Mouse (Mus musculus) erythroid progenitor cell, adult 5-6 weeks (primary cell): ENCODE data around the gene Wwp2. TPM values are rescaled to one million over a fixed set of nuclear protein-coding genes. Genes with fewer than 3 reads are reported as not detected.

Experiments used
- ATAC-seq: replicated peaks from 2 replicates; pipeline ENCODE4 v1.8.0; 2016; ENCODE audit warnings: moderate number of reproducible peaks, mild to moderate bottlenecking, moderate TSS enrichment, inconsistent platforms; ENCODE audit not compliant: poor library complexity, low FRiP score, severe bottlenecking
- total RNA-seq, 2 experiments: library from RNA; stranded (forward) in 1 of 2; stranded (reverse) in 1 of 2; fragments of 150-400 nt in 1 of 2; fragments of 186-747, 209-891 nt in 1 of 2; gene quantifications; 2 replicates each; pipeline versions ENCODE4 v1.2.3 to v1.2.4; 2015 to 2017; ENCODE audit warnings: low replicate concordance in 2 of 2

The Wwp2 gene
- total RNA-seq (2015; ENCODE audit: low replicate concordance) = 111 and 127 TPM in 2 replicates
- total RNA-seq (2017; ENCODE audit: low replicate concordance) = 132 and 174 TPM in 2 replicates

- ATAC-seq = peak; percentile 71
Observed at GRCm38 (mm10) chr8:107435962-107436831, at the start of gene Wwp2. Gene Wwp2, plus strand, starts transcription at chr8:107436365.

GRCm38 (mm10) chr8:107386642-107387041, 49.5 kb upstream of the Wwp2 start:
- peak; percentile 65 for ATAC-seq

- ATAC-seq = no peak
Observed at GRCm38 (mm10) chr8:107387861-107388260, 48.3 kb upstream of the Wwp2 start.

- no peak for ATAC-seq
Observed at GRCm38 (mm10) chr8:107389557-107389956, 46.6 kb upstream of the Wwp2 start.

DNA sequence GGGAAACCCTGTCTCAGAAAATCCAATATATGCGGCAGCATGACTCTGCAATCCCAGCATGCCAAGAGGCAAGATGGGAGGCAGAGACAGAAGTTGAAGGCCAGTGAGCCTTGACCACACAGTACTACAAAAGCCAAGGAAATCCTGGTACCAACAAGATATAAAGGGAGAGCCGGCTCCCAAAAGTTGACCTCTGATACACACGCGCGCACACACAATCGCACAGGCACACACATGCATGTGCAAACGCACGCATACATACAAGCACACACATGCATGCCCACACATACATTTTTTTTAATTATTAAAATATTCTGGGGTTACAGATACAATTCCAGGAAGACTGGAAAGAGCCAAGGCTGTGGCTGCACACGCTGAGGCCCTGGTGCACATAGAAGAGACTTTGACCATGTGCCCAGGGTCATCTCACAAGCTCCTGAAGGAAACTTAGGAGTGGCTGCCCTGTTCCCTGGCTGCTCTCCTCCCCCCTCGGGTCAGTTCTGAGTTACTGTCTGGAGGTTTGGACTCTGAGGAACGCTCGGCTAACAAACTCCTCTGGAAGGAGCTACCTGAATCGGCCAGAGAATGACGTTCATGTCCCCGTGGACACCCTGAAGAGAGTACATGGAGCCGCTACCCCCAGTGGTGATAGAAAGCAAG, 45.6 kb upstream of the Wwp2 start:
- no peak for ATAC-seq

DNA sequence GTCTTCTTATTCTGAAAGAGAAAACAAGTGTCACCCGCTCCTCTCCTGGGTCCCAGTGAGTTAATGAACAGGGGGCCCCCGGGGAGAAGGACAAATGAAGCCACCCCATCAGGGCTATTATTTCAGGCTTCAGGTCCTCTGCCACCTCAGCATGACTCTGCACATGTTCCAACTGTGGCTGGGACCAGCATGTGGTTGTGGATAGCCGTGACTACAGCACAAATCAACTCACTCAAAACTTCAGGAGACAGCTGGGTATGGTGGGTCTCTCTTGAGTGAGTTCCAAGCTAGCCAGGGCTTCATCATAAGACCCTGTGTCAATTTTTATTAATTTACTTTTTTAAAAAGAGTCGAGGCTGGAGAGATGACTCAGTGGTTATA, 45.0 kb upstream of the Wwp2 start:
- no peak for ATAC-seq

- no peak for ATAC-seq
Observed at GRCm38 (mm10) chr8:107395397-107395796, 40.8 kb upstream of the Wwp2 start.

- no peak for ATAC-seq
Observed at GRCm38 (mm10) chr8:107396106-107396670, 40.0 kb upstream of the Wwp2 start.

GRCm38 (mm10) chr8:107397665-107398064, 38.5 kb upstream of the Wwp2 start:
- ATAC-seq = no peak

DNA sequence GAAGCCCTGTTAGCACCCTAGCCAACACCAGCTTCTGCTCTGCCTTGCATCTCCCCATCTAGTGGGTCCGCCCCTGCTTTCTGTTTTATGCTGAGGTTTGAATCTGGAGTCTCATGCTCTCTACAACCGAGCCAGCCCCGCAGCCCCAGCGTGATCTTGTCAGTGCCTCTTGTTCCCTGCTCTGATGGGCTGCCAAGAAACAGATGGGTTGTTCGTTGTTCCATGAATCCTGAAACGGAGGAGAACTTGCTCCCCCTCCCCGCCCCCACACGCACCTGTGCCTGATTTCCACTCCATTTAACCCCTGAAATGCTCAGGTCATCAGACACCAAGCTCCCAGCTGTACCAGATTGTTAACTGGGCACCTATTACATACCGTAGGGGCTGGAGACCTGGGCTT, 36.7 kb upstream of the Wwp2 start:
- ATAC-seq = no peak

- no peak for ATAC-seq
Observed at GRCm38 (mm10) chr8:107401866-107402265, 34.3 kb upstream of the Wwp2 start.

DNA sequence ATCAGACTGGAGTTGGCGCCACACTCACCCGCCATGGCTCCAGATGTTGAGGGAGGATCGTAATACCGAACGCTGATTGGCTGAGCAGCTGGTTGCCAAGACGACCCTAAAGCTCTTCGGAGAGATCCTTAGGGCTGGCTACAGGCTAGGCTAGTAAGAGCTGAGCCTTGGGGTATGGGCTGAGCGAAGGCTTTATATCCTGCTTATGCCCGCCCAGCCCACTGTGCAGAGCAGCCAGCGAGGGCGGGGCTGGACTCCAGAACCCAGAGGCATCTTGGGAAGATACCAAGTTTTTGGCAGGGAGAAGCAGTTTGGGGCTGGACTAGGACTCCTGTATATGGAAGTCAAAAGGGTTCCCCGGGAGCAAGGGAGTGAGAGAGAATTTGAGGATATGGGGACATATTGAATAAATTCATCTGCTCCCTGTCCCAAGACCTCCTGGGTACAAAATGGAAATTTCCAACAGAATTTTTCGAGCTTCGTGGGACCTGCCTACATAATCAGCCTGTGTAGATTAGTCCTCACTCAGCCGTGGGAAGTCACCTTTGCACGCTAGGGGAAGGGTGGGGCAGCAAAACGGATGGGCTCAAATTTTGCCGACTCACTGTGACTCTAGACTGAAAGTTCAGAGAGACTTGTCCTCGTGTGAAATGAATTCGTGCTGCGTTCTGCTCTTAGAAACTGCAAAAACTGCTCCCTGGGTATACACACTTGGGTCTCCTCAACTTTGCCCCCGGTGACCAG, 33.0 kb upstream of the Wwp2 start, which contains the start of gene Nqo1:
Nqo1 (minus strand) TSS at position 169 of the 744 bp plus-strand sequence.
- ATAC-seq = peak; percentile 90

DNA sequence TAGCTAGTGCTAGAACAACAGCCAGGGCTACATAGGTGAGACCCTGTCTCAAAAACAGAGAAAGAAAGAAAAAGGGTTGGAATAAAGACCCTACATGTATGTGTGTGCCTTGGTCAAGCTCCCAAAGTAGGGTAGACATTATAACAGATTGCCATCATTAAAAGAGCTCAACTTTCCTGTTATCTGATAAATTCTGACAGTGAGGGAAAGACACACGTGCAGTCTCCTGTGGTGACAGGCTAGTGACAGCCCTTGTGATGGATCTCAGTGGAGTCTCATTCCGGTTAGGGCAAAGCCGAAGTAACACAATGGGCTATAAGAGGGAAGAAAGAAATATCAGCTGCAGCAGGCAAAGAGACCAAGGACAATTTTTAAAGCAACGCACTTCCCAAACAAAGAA, 32.1 kb upstream of the Wwp2 start:
- ATAC-seq = no peak

- ATAC-seq = no peak
Observed at GRCm38 (mm10) chr8:107405935-107406334, 30.2 kb upstream of the Wwp2 start.

DNA sequence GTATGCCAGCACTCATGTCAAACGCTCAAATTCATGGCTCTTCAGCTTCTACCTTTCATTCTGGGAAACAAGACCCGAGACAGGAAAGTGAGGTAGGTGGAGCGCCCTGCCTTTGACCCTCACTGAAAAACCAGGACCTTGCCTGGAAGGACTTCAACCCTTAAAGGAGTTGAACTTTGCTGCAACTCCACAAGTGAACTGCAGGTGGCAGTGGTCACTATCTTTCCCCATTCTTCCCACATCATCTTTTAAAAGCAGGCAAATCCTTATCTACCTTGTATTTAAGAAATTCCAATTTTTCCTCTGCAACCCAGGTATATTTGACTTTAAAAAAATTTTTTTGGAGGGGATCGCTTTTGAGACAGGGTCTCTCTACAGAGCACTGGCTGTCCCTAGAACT, 24.8 kb upstream of the Wwp2 start:
- ATAC-seq = peak; percentile 80

DNA sequence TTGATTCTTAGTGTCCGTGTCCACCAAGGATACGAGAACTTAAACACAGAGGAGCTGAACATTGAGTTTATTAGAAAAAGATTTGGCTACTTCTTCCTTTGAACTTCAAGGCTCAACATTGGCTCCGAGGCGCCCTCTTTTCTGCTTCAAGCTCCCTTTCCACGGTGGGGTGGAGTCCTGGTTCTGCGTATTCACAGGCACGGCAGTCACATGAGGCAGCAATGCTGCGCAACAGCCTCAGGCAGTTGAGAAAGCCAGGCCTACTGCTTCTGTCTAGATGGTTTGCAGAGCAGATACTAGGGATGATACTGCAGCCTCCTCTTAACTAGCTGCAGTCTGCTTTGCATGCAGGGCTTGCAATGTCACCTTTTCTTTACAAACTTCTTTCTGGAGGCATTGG, 23.6 kb upstream of the Wwp2 start:
- ATAC-seq = no peak

GRCm38 (mm10) chr8:107413881-107414280, 22.3 kb upstream of the Wwp2 start:
- no peak for ATAC-seq

DNA sequence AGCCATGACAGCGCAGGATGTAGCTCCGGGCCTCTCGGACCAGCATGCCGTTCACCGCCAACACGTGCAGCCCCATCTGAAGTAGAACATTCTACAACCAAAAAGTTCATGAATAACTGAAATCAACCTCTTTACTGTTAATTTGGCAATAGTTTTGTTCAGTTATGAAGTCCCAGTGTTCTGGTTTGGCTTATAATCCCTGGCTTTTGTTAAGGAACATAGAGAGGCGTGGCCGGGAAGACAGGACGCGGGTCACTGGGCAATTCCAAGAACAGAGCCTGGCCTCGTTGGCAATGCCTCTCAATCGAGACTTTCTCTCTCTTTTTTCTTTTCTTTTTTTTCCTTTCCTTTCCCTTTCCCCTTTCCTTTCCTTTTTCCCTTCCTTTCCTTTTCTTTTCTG, 19.2 kb upstream of the Wwp2 start:
- ATAC-seq = no peak

- ATAC-seq = peak; percentile 28
Observed at GRCm38 (mm10) chr8:107424176-107424575, 12.0 kb upstream of the Wwp2 start.

- peak; percentile 98 for ATAC-seq
Observed at GRCm38 (mm10) chr8:107424597-107425229, 11.5 kb upstream of the Wwp2 start, which contains the start of gene Nob1. Gene Nob1, minus strand, starts transcription at chr8:107425051.
